Mouse (Mus musculus): ENCODE results near the gene Pitpnc1. TPM values are rescaled to one million over a fixed set of nuclear protein-coding genes. Genes with fewer than 3 reads are reported as not detected.
"Not testable (repeated sequence)": the region's sequence is repeated elsewhere in the genome, so short reads cannot be mapped to it uniquely, and the experiment has no call there.

The Pitpnc1 gene
- total and polyA plus RNA-seq, 3 experiments, result 2.4 to 5.4 (median 3.6) TPM

DNA sequence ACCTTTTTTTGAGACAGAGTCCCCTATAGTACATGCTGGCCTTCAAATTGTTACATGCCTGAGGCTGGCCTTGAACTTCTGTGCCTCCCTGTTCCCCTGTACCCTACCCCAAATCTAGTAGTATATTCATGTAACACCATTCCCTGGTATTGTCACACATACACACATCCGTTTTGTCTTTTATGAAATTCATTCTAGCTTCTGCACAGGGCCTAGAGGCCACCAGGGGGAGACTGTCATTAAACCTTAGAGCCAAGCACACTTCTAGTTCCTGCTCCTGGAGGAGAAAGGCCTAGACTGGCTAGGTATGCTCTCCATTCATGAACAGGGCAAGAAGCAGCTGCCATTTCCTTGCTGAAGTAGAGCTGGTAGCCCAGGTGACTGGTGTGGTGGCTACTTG is 35.8 kb upstream of the Pitpnc1 start (continued):
- TF ChIP-seq SMC3 (IDR thresholded peaks at IDR 0.05; ENCODE audit: low read depth, low read length), result peak; percentile 66
- no peak for TF ChIP-seq CHD2 (IDR thresholded peaks at IDR 0.05; ENCODE audit: low read length)

DNA sequence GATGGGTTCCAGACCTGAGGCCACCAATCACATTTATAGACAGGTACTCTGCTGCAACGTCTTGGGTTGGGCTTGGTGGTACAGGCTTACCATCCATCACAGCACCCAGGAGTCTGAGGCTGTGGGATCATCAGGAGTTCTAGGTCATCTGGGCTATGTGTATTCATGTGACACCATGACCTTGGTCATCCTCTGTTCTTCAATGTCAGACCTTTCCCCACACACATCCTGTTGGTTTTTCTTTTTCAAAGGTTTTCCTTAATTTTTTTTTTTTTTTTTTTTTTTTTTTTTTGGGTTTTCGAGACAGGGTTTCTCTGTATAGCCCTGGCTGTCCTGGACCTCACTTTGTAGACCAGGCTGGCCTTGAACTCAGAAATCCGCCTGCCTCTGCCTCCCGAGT is 33.9 kb upstream of the Pitpnc1 start:
- H3K4me1 ChIP-seq (ENCODE audit: control insufficient read depth in 1 of 2, insufficient read depth in 2 of 2); dilution Hi-C loops (cut with MboI; ENCODE audit: extremely low pct_ligation_motif_present, extremely low pct_unique_long_range_greater_than_20kb, low sequenced_read_pairs); H3K27ac ChIP-seq (ENCODE audit: insufficient read depth, low read depth); H3K4me3 ChIP-seq (replicated peaks in 1 of 3; ENCODE audit: low read depth in 2 of 3, low read length in 2 of 3, poor library complexity in 1 of 3); H3K79me2 ChIP-seq (replicated peaks; ENCODE audit: control insufficient read depth, extremely low read depth, insufficient read depth, poor library complexity, severe bottlenecking); H3K4me2 ChIP-seq (ENCODE audit: insufficient read depth, low read depth, poor library complexity, severe bottlenecking); H3K9me3 ChIP-seq (replicated peaks; ENCODE audit: low read length); DNase-seq (ENCODE audit: extremely low read depth); H3K27me3 ChIP-seq (replicated peaks); H3K9ac ChIP-seq (ENCODE audit: insufficient read depth, low read depth): not testable (repeated sequence)
- in situ Hi-C loops (cut with MboI; ENCODE audit: low pct_ligation_motif_present, low pct_unique_long_range_greater_than_20kb, low sequenced_read_pairs), result loop anchor here (25.0 kb wide), 1 partner anchor 908 kb away; no protein-coding TSS in a partner anchor
- peaks cover 3 to 32% of the 10 kb centered on the region in 2 experiments for H3K36me3 ChIP-seq (replicated peaks in 1 of 2; ENCODE audit: control insufficient read depth in 1 of 2, insufficient read depth in 1 of 2, low read length in 1 of 2)

DNA sequence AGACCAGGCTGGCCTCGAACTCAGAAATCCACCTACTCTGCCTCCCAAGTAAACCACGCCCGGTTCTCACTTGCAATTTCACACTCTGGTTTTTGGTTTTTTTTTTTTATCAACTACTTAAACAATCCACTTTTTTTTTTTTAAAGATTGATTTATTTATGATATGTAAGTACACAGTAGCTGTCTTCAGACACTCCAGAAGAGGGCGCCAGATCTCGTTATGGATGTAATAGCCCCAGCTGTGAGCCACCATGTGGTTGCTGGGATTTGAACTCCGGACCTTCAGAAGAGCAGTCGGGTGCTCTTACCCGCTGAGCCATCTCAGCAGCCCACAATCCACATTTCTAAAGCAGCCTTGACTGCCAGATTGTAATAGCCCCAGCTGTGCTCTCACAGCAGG is 32.3 kb upstream of the Pitpnc1 start:
- no peak overlapping the region for H3K27ac ChIP-seq (ENCODE audit: insufficient read depth, low read depth)
- H3K36me3 ChIP-seq (replicated peaks in 1 of 2; ENCODE audit: control insufficient read depth in 1 of 2, insufficient read depth in 1 of 2, low read length in 1 of 2), result peaks cover 9 to 44% of the 10 kb centered on the region in 2 experiments
- DNase-seq (ENCODE audit: extremely low read depth), result no peak
- no peaks in the 10 kb centered on the region for H3K79me2 ChIP-seq (replicated peaks; ENCODE audit: control insufficient read depth, extremely low read depth, insufficient read depth, poor library complexity, severe bottlenecking)
- H3K4me3 ChIP-seq (replicated peaks in 1 of 3; ENCODE audit: low read depth in 2 of 3, low read length in 2 of 3, poor library complexity in 1 of 3), result no peak overlapping the region
- H3K27me3 ChIP-seq (replicated peaks), result no peaks in the 10 kb centered on the region
- H3K9me3 ChIP-seq (replicated peaks; ENCODE audit: low read length), result no peaks in the 10 kb centered on the region
- peaks cover 0 to 3% of the 10 kb centered on the region in 2 experiments; a peak in 1 of 4 replicates for H3K4me1 ChIP-seq (ENCODE audit: control insufficient read depth in 1 of 2, insufficient read depth in 2 of 2)
- in situ Hi-C loops (cut with MboI; ENCODE audit: low pct_ligation_motif_present, low pct_unique_long_range_greater_than_20kb, low sequenced_read_pairs) (loop anchor here (25.0 kb wide), 1 partner anchor 910 kb away; no protein-coding TSS in a partner anchor), dilution Hi-C loops (cut with MboI; ENCODE audit: extremely low pct_ligation_motif_present, extremely low pct_unique_long_range_greater_than_20kb, low sequenced_read_pairs) (no loop called here)
- TF ChIP-seq EP300 (IDR thresholded peaks at IDR 0.05; ENCODE audit: low read length) (no peak), E2F4 (IDR thresholded peaks at IDR 0.05; ENCODE audit: insufficient replicate concordance, low read depth, low read length) (no peak), ZNF384 (IDR thresholded peaks at IDR 0.05; ENCODE audit: low read depth, low read length) (no peak), POLR2AphosphoS2 (IDR thresholded peaks at IDR 0.05; ENCODE audit: low read depth, low read length) (no peak), POLR2A (IDR thresholded peaks at IDR 0.05; ENCODE audit: low read depth, low read length) (0 out of 2 replicates have a peak, but pooled peaks have one; percentile 11), SMC3 (IDR thresholded peaks at IDR 0.05; ENCODE audit: low read depth, low read length) (no peak; the same call in 1 of the 2 replicates), CTCF (conservative IDR thresholded peaks at IDR 0.05 in 1 of 2, IDR thresholded peaks at IDR 0.05 in 1 of 2; ENCODE audit: low read depth in 2 of 2, low read length in 2 of 2) (peak in 1 of 2 experiments; percentile 52; a peak in 2 of 4 replicates), PAX5 (IDR thresholded peaks at IDR 0.05; ENCODE audit: low read length) (no peak), MAFK (IDR thresholded peaks at IDR 0.05; ENCODE audit: insufficient replicate concordance, low read length) (no peak), JUN (IDR thresholded peaks at IDR 0.05; ENCODE audit: insufficient read depth, low read depth, low read length) (no peak), JUND (conservative IDR thresholded peaks at IDR 0.05; ENCODE audit: low read depth, low read length) (no peak), USF2 (conservative IDR thresholded peaks at IDR 0.05; ENCODE audit: low read depth, low read length) (no peak), KAT2A (IDR thresholded peaks at IDR 0.05; ENCODE audit: insufficient replicate concordance, low read length) (no peak), CHD2 (IDR thresholded peaks at IDR 0.05; ENCODE audit: low read length) (no peak), NRF1 (IDR thresholded peaks at IDR 0.05; ENCODE audit: low read depth, low read length) (no peak), ELF1 (IDR thresholded peaks at IDR 0.05; ENCODE audit: low read depth, low read length) (no peak), ZC3H11A (IDR thresholded peaks at IDR 0.05; ENCODE audit: low read depth, low read length) (no peak)
- H3K4me2 ChIP-seq (ENCODE audit: insufficient read depth, low read depth, poor library complexity, severe bottlenecking), result no peak overlapping the region
- H3K9ac ChIP-seq (ENCODE audit: insufficient read depth, low read depth), result no peak overlapping the region
